ENCODE assay signal across 15 mouse cellular contexts in the genomic region with DNA sequence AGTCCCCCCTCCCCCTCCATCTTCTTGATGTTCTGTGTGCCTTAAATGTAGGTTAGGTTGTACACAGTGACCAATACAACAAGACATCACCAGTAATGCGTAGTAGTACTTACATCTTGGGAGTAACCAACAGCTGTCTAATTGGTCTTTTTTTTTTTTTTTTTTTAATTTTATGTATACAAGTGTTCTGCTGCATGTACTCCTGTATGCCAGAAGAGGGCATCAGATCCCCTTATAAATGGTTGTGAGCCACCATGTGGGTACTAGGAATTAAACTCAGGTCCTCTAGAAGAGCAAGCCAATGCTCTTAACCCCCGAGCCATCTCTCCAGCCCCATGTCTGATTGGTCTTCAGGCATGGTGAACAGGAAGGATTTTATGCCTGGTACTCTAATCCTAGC.
"Had no signal": no experiment of that assay in that cellular context is flagged by ENCODE, and none has a peak within 500 bp of the region (broad histone marks: within the 10 kb centered on the region; RNA-seq: fewer than 3 reads in every experiment).

No protein-coding gene starts in this region.

- H3K9ac ChIP-seq: limb, embryonic 13.5 days; liver, embryonic 14.5 days; neural tube, embryonic 13.5 days had no signal

- H3K27me3 ChIP-seq: limb, embryonic 13.5 days; neural tube, embryonic 13.5 days had no signal

- H3K27ac ChIP-seq: limb, embryonic 13.5 days; liver, embryonic 14.5 days; midbrain, embryonic 10.5 days; neural tube, embryonic 13.5 days had no signal

- H3K9me3 ChIP-seq: limb, embryonic 13.5 days; midbrain, embryonic 10.5 days; neural tube, embryonic 13.5 days had no signal

- H3K4me1 ChIP-seq: limb, embryonic 13.5 days; neural tube, embryonic 13.5 days had no signal

- H3K4me3 ChIP-seq: limb, embryonic 13.5 days; midbrain, embryonic 10.5 days; neural tube, embryonic 13.5 days had no signal

- DNase-seq: kidney, adult 11 months; kidney, adult 9 months; kidney, postnatal 14 days; layer of hippocampus, postnatal 36 days; left cerebral cortex, postnatal 4 days; lung, adult 2 months; lung, postnatal 10 days; lung, postnatal 4 days; midbrain, embryonic 14.5 days; right cerebral cortex, postnatal 14 days; thymus, postnatal 4 days had no signal
